Mouse (Mus musculus) kidney, postnatal 25 days (tissue): ENCODE measurements around the gene Mical1.

Experiments used
- DNase-seq, 2 experiments: peaks; one replicate each; pipeline ENCODE4 v3.0.0; 2021; ENCODE audit warnings: mixed read lengths in 2 of 2

Gene Mical1

GRCm38 (mm10) chr10:41523386-41523785 is 47.3 kb downstream of the Mical1 start:
- DNase-seq = no peak

DNA sequence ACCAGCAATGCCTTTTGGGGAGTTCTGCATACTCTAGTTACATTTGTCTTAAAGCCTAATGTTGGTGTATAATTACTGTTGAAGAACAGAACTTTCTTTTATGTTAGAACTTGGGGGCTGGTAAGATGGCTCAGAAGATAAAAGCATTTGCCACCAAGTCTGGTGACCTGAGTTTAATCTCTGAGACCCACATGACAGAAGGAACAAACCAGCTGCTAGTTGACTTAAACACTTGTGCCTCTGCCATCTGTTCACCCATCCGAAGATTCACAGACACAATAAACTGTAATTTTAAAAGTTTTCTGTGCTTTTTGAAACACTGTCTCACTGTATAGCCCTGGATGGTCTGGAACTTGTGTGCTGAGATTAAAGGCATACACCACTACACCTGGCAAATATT is 49.6 kb downstream of the Mical1 start:
- DNase-seq = no peak

GRCm38 (mm10) chr10:41529972-41530371 is 53.9 kb downstream of the Mical1 start:
- DNase-seq = no peak

DNA sequence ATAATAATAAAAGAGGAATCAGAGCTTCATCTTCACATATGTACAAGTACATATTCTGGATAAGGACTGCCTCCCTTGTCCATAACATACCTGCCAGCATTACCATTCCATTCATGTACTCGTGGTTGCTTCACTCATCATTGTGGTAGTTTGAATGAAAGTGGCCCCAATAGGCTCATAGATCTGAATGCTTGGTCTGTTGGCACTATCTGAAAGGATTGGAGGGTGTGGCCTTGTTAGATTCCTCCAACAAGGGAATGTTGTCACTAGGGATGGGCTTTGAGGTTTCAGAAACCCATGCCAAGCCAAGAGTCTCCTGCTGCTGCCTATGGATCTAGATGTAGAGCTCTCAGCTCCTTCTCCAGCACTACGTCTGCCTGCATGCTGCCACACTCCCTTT is 59.9 kb downstream of the Mical1 start:
- no peak for DNase-seq
